Comparison of ENCODE assay signal across 18 mouse cellular contexts in the genomic region with DNA sequence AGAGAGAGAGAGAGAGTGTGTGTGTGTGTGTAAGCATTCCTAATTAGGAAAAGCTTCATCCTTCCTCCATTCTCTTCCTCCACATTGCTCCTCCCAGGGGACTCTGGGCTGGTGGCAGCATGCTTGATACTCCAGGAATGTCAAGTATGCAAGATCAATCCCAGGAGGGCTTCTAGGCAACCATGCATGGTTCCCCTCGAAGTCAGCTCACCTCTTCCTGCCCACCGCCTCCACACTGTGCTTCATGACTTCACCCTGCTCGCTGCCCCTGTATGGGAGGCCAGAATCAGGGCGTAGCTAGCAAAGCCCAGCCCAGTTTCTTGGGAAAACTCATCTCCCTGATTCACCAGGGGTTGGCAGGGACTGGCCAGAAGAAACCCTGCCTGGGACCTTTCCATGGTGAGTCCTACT. TPM values are rescaled to one million over a fixed set of nuclear protein-coding genes. Genes with fewer than 3 reads are reported as not detected.
A peak's percentile ranks its signal among the peaks of the same experiment; 100 is the strongest.
DNase-seq lines count a peak whose midpoint lies in the region; ATAC-seq and TF ChIP-seq lines count a peak whose summit lies in the region.
"Had no signal": no experiment of that assay in that cellular context is flagged by ENCODE, and none has a peak within 500 bp of the region (broad histone marks: within the 10 kb centered on the region; RNA-seq: fewer than 3 reads in every experiment).

No protein-coding gene starts in this region.

- no peak overlapping the region for H3K4me3 ChIP-seq in forebrain, embryonic 10.5 days
- no peak overlapping the region for H3K4me3 ChIP-seq in forebrain, embryonic 14.5 days (ENCODE audit: low read depth, low read length)
- no peak overlapping the region for H3K4me3 ChIP-seq in lung, embryonic 14.5 days (ENCODE audit: low read depth, low read length)
- H3K4me3 ChIP-seq in lung, postnatal 0 days (ENCODE audit: low read depth, low read length): no peak overlapping the region
- H3K4me3 ChIP-seq: forebrain, embryonic 12.5 days had no signal

- peaks cover 14% of the 10 kb centered on the region for H3K4me1 ChIP-seq in forebrain, embryonic 10.5 days
- H3K4me1 ChIP-seq in forebrain, embryonic 14.5 days (ENCODE audit: control insufficient read depth, insufficient read depth, low read length): no peaks in the 10 kb centered on the region
- peaks cover 4% of the 10 kb centered on the region; the same call in 1 of the 2 replicates for H3K4me1 ChIP-seq in lung, embryonic 14.5 days (ENCODE audit: insufficient read depth)
- no peaks in the 10 kb centered on the region for H3K4me1 ChIP-seq in lung, postnatal 0 days (ENCODE audit: insufficient read depth, low read depth, low read length)
- H3K4me1 ChIP-seq: forebrain, embryonic 12.5 days had no signal

- no peak for TF ChIP-seq EP300 in lung, postnatal 0 days (IDR thresholded peaks at IDR 0.05)

- H3K27ac ChIP-seq in forebrain, embryonic 10.5 days: 0 out of 2 replicates have a peak overlapping the region, but pooled peaks have one; percentile 6
- no peak overlapping the region for H3K27ac ChIP-seq in forebrain, embryonic 14.5 days (ENCODE audit: low read depth, low read length)
- H3K27ac ChIP-seq in lung, embryonic 14.5 days (ENCODE audit: low read depth): no peak overlapping the region
- no peak overlapping the region for H3K27ac ChIP-seq in lung, postnatal 0 days (ENCODE audit: low read length)
- H3K27ac ChIP-seq: forebrain, embryonic 12.5 days had no signal

- TF ChIP-seq CTCF in lung, embryonic 14.5 days (IDR thresholded peaks at IDR 0.05; ENCODE audit: low read depth): no peak
- TF ChIP-seq CTCF in lung, postnatal 0 days (IDR thresholded peaks at IDR 0.05): no peak

- 60% methylated on average over 4 of the region's 4 CpGs for WGBS in forebrain, embryonic 10.5 days
- 62% methylated on average over 4 of the region's 4 CpGs for WGBS in forebrain, embryonic 14.5 days
- 23% methylated on average over 4 of the region's 4 CpGs for WGBS in lung, embryonic 14.5 days
- 26% methylated on average over 4 of the region's 4 CpGs for WGBS in lung, postnatal 0 days

- H3K9ac ChIP-seq in forebrain, embryonic 14.5 days (ENCODE audit: low read length): no peak overlapping the region
- no peak overlapping the region for H3K9ac ChIP-seq in lung, embryonic 14.5 days
- no peak overlapping the region for H3K9ac ChIP-seq in lung, postnatal 0 days (replicated peaks; ENCODE audit: low read depth)
- H3K9ac ChIP-seq: forebrain, embryonic 12.5 days had no signal

- no peaks in the 10 kb centered on the region for H3K27me3 ChIP-seq in forebrain, embryonic 10.5 days (ENCODE audit: poor library complexity, severe bottlenecking)
- no peaks in the 10 kb centered on the region for H3K27me3 ChIP-seq in forebrain, embryonic 14.5 days (replicated peaks; ENCODE audit: control insufficient read depth, insufficient read depth, low read length)
- H3K27me3 ChIP-seq in lung, embryonic 14.5 days (ENCODE audit: insufficient read depth, low read length): no peaks in the 10 kb centered on the region
- no peaks in the 10 kb centered on the region for H3K27me3 ChIP-seq in lung, postnatal 0 days (replicated peaks; ENCODE audit: insufficient read depth, low read length)
- H3K27me3 ChIP-seq: forebrain, embryonic 12.5 days had no signal

- DNase-seq in forebrain, embryonic 10.5 days (ENCODE audit: extremely low spot score, low spot score): no peak
- DNase-seq in forebrain, embryonic 14.5 days (ENCODE audit: low spot score): no peak
- peak; percentile 29 for DNase-seq in lung, embryonic 14.5 days
- no peak for DNase-seq in lung, postnatal 0 days (ENCODE audit: low spot score)
- DNase-seq in embryo, embryonic 11 days: peak; percentile 60
- peak; percentile 74 for DNase-seq in mesoderm, embryonic 11.5 days (ENCODE audit: low read depth, low spot score)
- DNase-seq in urinary bladder, postnatal 36 days (ENCODE audit: low spot score in 2 of 2): no peak
- DNase-seq in thymus, postnatal 36 days: no peak
- DNase-seq: adrenal gland, adult 8-10 months; cerebellum, postnatal 25 days; gastrocnemius, postnatal 14 days; liver; lung, postnatal 36 days; right cerebral cortex, postnatal 4 days had no signal

- H3K9me3 ChIP-seq in forebrain, embryonic 10.5 days: no peaks in the 10 kb centered on the region
- H3K9me3 ChIP-seq in forebrain, embryonic 14.5 days (replicated peaks; ENCODE audit: control insufficient read depth, low read length): no peaks in the 10 kb centered on the region
- no peaks in the 10 kb centered on the region for H3K9me3 ChIP-seq in lung, embryonic 14.5 days (ENCODE audit: low read depth, low read length)
- H3K9me3 ChIP-seq in lung, postnatal 0 days (ENCODE audit: low read length): no peaks in the 10 kb centered on the region

- no peak overlapping the region for H3K4me2 ChIP-seq in forebrain, embryonic 14.5 days (ENCODE audit: low read length)
- no peak overlapping the region for H3K4me2 ChIP-seq in lung, embryonic 14.5 days
- no peak overlapping the region for H3K4me2 ChIP-seq in lung, postnatal 0 days (replicated peaks; ENCODE audit: low read depth, low read length)
- H3K4me2 ChIP-seq: forebrain, embryonic 12.5 days had no signal

- H3K36me3 ChIP-seq in forebrain, embryonic 10.5 days (replicated peaks): no peaks in the 10 kb centered on the region
- H3K36me3 ChIP-seq in forebrain, embryonic 14.5 days (ENCODE audit: control insufficient read depth, insufficient read depth, low read length): no peaks in the 10 kb centered on the region
- no peaks in the 10 kb centered on the region for H3K36me3 ChIP-seq in lung, embryonic 14.5 days (ENCODE audit: insufficient read depth)
- H3K36me3 ChIP-seq in lung, postnatal 0 days (ENCODE audit: insufficient read depth, low read length): no peaks in the 10 kb centered on the region
- H3K36me3 ChIP-seq: forebrain, embryonic 12.5 days had no signal

- ATAC-seq in forebrain, embryonic 14.5 days: no peak
- 0 out of 2 replicates have a peak, but pooled peaks have one; percentile 66 for ATAC-seq in lung, embryonic 14.5 days (ENCODE audit: insufficient read depth)
- no peak for ATAC-seq in lung, postnatal 0 days
- ATAC-seq: inflammation-experienced regulatory T-cells, adult 6 months had no signal

RNA-seq across cellular contexts. Expression of a gene that starts 15.0 kb away (rescaled TPM):
- not detected in 2 replicates for polyA plus RNA-seq in forebrain, embryonic 10.5 days (2016; fragmentation: Nextera tagmentation; extraction: Ambion mirVana)
- not detected in 2 replicates for polyA plus RNA-seq in forebrain, embryonic 14.5 days (2014; fragmentation: Nextera tagmentation; extraction: Ambion mirVana)
- polyA plus RNA-seq in lung, embryonic 14.5 days (2014; fragmentation: Nextera tagmentation; extraction: Ambion mirVana): 13.9 and 15.4 TPM in 2 replicates
- 20.1 and 22.1 TPM in 2 replicates for polyA plus RNA-seq in lung, postnatal 0 days (2015; fragmentation: Nextera tagmentation; extraction: Ambion mirVana)
- polyA plus RNA-seq: forebrain, embryonic 12.5 days; midbrain, postnatal 0 days had no signal

RNA-seq across cellular contexts. Expression of a gene that starts 42.4 kb away (rescaled TPM):
- polyA plus RNA-seq in forebrain, embryonic 10.5 days (2016; fragmentation: Nextera tagmentation; extraction: Ambion mirVana): not detected in 2 replicates
- polyA plus RNA-seq in forebrain, embryonic 14.5 days (2014; fragmentation: Nextera tagmentation; extraction: Ambion mirVana): not detected in 2 replicates
- polyA plus RNA-seq in lung, embryonic 14.5 days (2014; fragmentation: Nextera tagmentation; extraction: Ambion mirVana): 0.08 TPM in 1 of 2 replicates, not detected in the other
- polyA plus RNA-seq in lung, postnatal 0 days (2015; fragmentation: Nextera tagmentation; extraction: Ambion mirVana): 0.05 TPM in 1 of 2 replicates, not detected in the other
- polyA plus RNA-seq: forebrain, embryonic 12.5 days; heart, postnatal 0 days; inflammation-experienced regulatory T-cells, adult 6 months; midbrain, postnatal 0 days had no signal

Comparison
In these comparisons a context has a peak if more than half of its experiments do, and no peak if none do; other contexts are left out.
1. DNase-seq: peak in lung, embryonic 14.5 days (single experiment), embryo, embryonic 11 days (single experiment) and mesoderm, embryonic 11.5 days (single experiment); none in forebrain, embryonic 10.5 days (single experiment), forebrain, embryonic 14.5 days (single experiment), lung, postnatal 0 days (single experiment), urinary bladder, postnatal 36 days (0 of 2) and thymus, postnatal 36 days (0 of 2).
2. RNA of a gene that starts 15.0 kb away (polyA plus RNA-seq): 20.1 to 22.1 TPM in lung, postnatal 0 days and 13.9 to 15.4 TPM in lung, embryonic 14.5 days; not detected in forebrain, embryonic 10.5 days and not detected in forebrain, embryonic 14.5 days; every median in the first group is over 10 times any median in the second.